Mouse (Mus musculus) heart, embryonic 14.5 days (tissue): Measurements from ENCODE around the gene E130114P18Rik. TPM values are rescaled to one million over a fixed set of nuclear protein-coding genes. Genes with fewer than 3 reads are reported as not detected.

Experiments
- ATAC-seq: fragments of 200-750 bp; cut with Nextera tagmentation; 2 replicates; pipeline ENCODE4 v1.8.0; 2017; ENCODE audit warnings: low read depth, moderate TSS enrichment; ENCODE audit not compliant: insufficient number of reproducible peaks, insufficient read depth, low FRiP score
- H3K27ac ChIP-seq, 2 experiments: fragments of 200-500 bp in 1 of 2; fragments of 300-500 bp in 1 of 2; sonication (generic) in 1 of 2; replicated peaks in 1 of 2; 2 replicates each; pipeline ENCODE4 v1.5.1; 2012 to 2014; ENCODE audit warnings: low read depth in 2 of 2, low read length in 2 of 2, control low read depth in 1 of 2, mild to moderate bottlenecking in 1 of 2, mixed read lengths in 1 of 2; ENCODE audit not compliant: control insufficient read depth in 1 of 2, insufficient read depth in 1 of 2
- H3K27me3 ChIP-seq: fragments of 300-500 bp; sonication (generic); 2 replicates; pipeline ENCODE4 v1.6.1; 2014; ENCODE audit warnings: mild to moderate bottlenecking, low read length, control low read depth; ENCODE audit not compliant: control insufficient read depth, insufficient read depth
- H3K36me3 ChIP-seq: fragments of 300-500 bp; sonication (generic); 2 replicates; pipeline ENCODE4 v1.6.1; 2014; ENCODE audit warnings: mild to moderate bottlenecking, control low read depth, low read length, mixed read lengths; ENCODE audit not compliant: control insufficient read depth, insufficient read depth
- H3K4me1 ChIP-seq, 2 experiments: fragments of 200-500 bp in 1 of 2; fragments of 300-500 bp in 1 of 2; sonication (generic) in 1 of 2; 2 replicates each; pipeline ENCODE4 v1.6.1; 2012 to 2014; ENCODE audit warnings: low read length in 2 of 2, control low read depth in 1 of 2, mixed read lengths in 1 of 2; ENCODE audit not compliant: control insufficient read depth in 2 of 2, insufficient read depth in 2 of 2
- H3K4me2 ChIP-seq: fragments of 300-500 bp; sonication (generic); 2 replicates; pipeline ENCODE4 v1.6.1; 2014; ENCODE audit warnings: mild to moderate bottlenecking, low read length
- H3K4me3 ChIP-seq, 2 experiments: fragments of 200-500 bp in 1 of 2; fragments of 300-500 bp in 1 of 2; sonication (generic) in 1 of 2; 2 replicates each; pipeline ENCODE4 v1.5.1; 2012 to 2014; ENCODE audit warnings: low read length in 2 of 2, mild to moderate bottlenecking in 2 of 2, control low read depth in 1 of 2, low read depth in 1 of 2, moderate library complexity in 1 of 2; ENCODE audit not compliant: control insufficient read depth in 1 of 2, insufficient read depth in 1 of 2
- H3K9ac ChIP-seq: fragments of 300-500 bp; sonication (generic); 2 replicates; pipeline ENCODE4 v1.6.1; 2014; ENCODE audit warnings: mild to moderate bottlenecking, low read length
- H3K9me3 ChIP-seq: fragments of 300-500 bp; sonication (generic); 2 replicates; pipeline ENCODE4 v1.6.1; 2016; ENCODE audit warnings: low read length, control low read depth; ENCODE audit not compliant: control insufficient read depth
- WGBS: fragments of 180-500 bp; shearing (Covaris S2); extraction: QIAGEN DNeasy Blood & Tissue Kit; methylation state at CpG from one replicate; pipeline ENCODE4 v1.1.7; 2014; 5-methylcytosine and 5-hydroxymethylcytosine counted together
- polyA plus RNA-seq: library from polyadenylated mRNA; unstranded; fragments of >200 nt; fragmentation: Nextera tagmentation; extraction: Ambion mirVana; gene quantifications from 2 replicates; pipeline ENCODE4 v1.2.1, GENCODE M21; 2014

Gene E130114P18Rik
- polyA plus RNA-seq, 1 experiment from 2014 or later = 0.59 TPM

GRCm38 (mm10) chr4:97620409-97620808 lies 157.5 kb downstream of the E130114P18Rik start:
- Histone ChIP-seq H3K9ac (no peak overlapping the region), H3K36me3 (no peaks in the 10 kb centered on the region), H3K4me2 (no peak overlapping the region), H3K27me3 (no peaks in the 10 kb centered on the region), H3K4me1 (peaks cover 6 to 8% of the 10 kb centered on the region in 2 experiments), H3K27ac (no peak overlapping the region), H3K9me3 (no peaks in the 10 kb centered on the region), H3K4me3 (no peak overlapping the region)
- ATAC-seq = no peak
- WGBS = 69% methylated on average over 1 of the region's 1 CpGs

- ATAC-seq = no peak
- Histone ChIP-seq H3K27ac (no peak overlapping the region), H3K4me3 (no peak overlapping the region), H3K4me1 (peaks cover 6 to 8% of the 10 kb centered on the region in 2 experiments), H3K9ac (peak overlapping the region; percentile 17; the same call in 1 of the 2 replicates), H3K4me2 (peak overlapping the region; percentile 48), H3K27me3 (no peaks in the 10 kb centered on the region), H3K36me3 (no peaks in the 10 kb centered on the region), H3K9me3 (no peaks in the 10 kb centered on the region)
- WGBS = 33% methylated on average over 15 of the region's 15 CpGs
Observed at GRCm38 (mm10) chr4:97618668-97619373, 159.1 kb downstream of the E130114P18Rik start.

- Histone ChIP-seq H3K4me2 (no peak overlapping the region), H3K4me3 (no peak overlapping the region), H3K9ac (no peak overlapping the region), H3K9me3 (no peaks in the 10 kb centered on the region), H3K36me3 (no peaks in the 10 kb centered on the region), H3K27ac (no peak overlapping the region), H3K27me3 (no peaks in the 10 kb centered on the region), H3K4me1 (peaks cover 14 to 27% of the 10 kb centered on the region in 2 experiments)
- ATAC-seq = no peak
- 83% methylated on average over 3 of the region's 3 CpGs for WGBS
Observed at GRCm38 (mm10) chr4:97615031-97615430, 162.8 kb downstream of the E130114P18Rik start.

- Histone ChIP-seq H3K4me2 (0 out of 2 replicates have a peak overlapping the region, but pooled peaks have one; percentile 10), H3K9me3 (no peaks in the 10 kb centered on the region), H3K9ac (no peak overlapping the region), H3K4me3 (no peak overlapping the region), H3K36me3 (no peaks in the 10 kb centered on the region), H3K27me3 (no peaks in the 10 kb centered on the region), H3K27ac (peak overlapping the region; percentile 47 to 51), H3K4me1 (peaks cover 13 to 21% of the 10 kb centered on the region in 2 experiments)
- peak; percentile 66 for ATAC-seq
- WGBS = 48% methylated on average over 11 of the region's 11 CpGs
Observed at GRCm38 (mm10) chr4:97611251-97611847, 166.5 kb downstream of the E130114P18Rik start.

GRCm38 (mm10) chr4:97609831-97610727 lies 167.8 kb downstream of the E130114P18Rik start:
- Histone ChIP-seq H3K4me2 (no peak overlapping the region), H3K36me3 (no peaks in the 10 kb centered on the region), H3K4me1 (peaks cover 13 to 21% of the 10 kb centered on the region in 2 experiments), H3K9me3 (no peaks in the 10 kb centered on the region), H3K27ac (peak overlapping the region; percentile 8 to 51; a peak in 1 of 4 replicates), H3K9ac (no peak overlapping the region), H3K4me3 (no peak overlapping the region), H3K27me3 (no peaks in the 10 kb centered on the region)
- WGBS = 32% methylated on average over 10 of the region's 10 CpGs
- no peak for ATAC-seq

- H3K27ac ChIP-seq = no peak overlapping the region
- WGBS = 77% methylated on average over 4 of the region's 4 CpGs
Observed at GRCm38 (mm10) chr4:97609329-97609728, 168.5 kb downstream of the E130114P18Rik start.

DNA sequence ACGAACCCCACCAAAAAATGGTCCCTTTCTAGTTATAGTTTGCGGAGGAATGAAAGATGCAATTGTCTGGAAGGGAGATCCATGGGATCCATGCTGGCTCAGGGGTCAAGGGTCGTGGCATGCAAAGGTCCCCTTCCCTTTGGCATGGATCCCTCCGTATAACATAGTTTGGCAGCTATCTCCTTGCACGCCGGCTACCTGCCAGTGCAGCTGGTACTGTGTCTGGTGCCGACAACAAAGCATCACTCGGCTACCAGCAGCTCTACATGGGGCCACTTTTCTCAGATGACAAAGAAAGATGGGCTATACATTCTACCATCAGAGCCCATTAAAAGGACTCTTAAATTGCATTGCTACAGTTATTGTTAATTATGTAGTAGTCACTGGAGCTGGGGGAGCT lies 169.2 kb downstream of the E130114P18Rik start:
- Histone ChIP-seq H3K4me2 (no peak overlapping the region), H3K4me1 (peaks cover 13 to 21% of the 10 kb centered on the region in 2 experiments), H3K9ac (no peak overlapping the region), H3K36me3 (no peaks in the 10 kb centered on the region), H3K9me3 (no peaks in the 10 kb centered on the region), H3K4me3 (no peak overlapping the region), H3K27me3 (no peaks in the 10 kb centered on the region), H3K27ac (no peak overlapping the region)
- no peak for ATAC-seq
- WGBS = 86% methylated on average over 8 of the region's 8 CpGs

More at GRCm38 (mm10) chr4:97609329-97609728, 168.5 kb downstream of the E130114P18Rik start:
- no peaks in the 10 kb centered on the region for H3K36me3 ChIP-seq
- peaks cover 13 to 21% of the 10 kb centered on the region in 2 experiments for H3K4me1 ChIP-seq
- no peak for ATAC-seq
- no peak overlapping the region for H3K9ac ChIP-seq
- H3K4me3 ChIP-seq = no peak overlapping the region
- no peak overlapping the region for H3K4me2 ChIP-seq
- H3K27me3 ChIP-seq = no peaks in the 10 kb centered on the region
- H3K9me3 ChIP-seq = no peaks in the 10 kb centered on the region
